Mouse (Mus musculus) liver, embryonic 13.5 days (tissue): ENCODE data around the gene Them7. TPM values are rescaled to one million over a fixed set of nuclear protein-coding genes. Genes with fewer than 3 reads are reported as not detected.
A peak's percentile ranks its signal among the peaks of the same experiment; 100 is the strongest.

ENCODE experiments used
- ATAC-seq: fragments of 200-750 bp; cut with Nextera tagmentation; 2 replicates; pipeline ENCODE4 v1.8.0; 2017; ENCODE audit warnings: low read depth, mild to moderate bottlenecking, moderate number of reproducible peaks, moderate library complexity
- DNase-seq: peaks from one replicate; pipeline ENCODE4 v3.0.0; 2022
- H3K27ac ChIP-seq: fragments of 300-500 bp; sonication (generic); 2 replicates; pipeline ENCODE4 v1.5.1; 2015; ENCODE audit warnings: moderate library complexity, mild to moderate bottlenecking, inconsistent platforms
- H3K27me3 ChIP-seq: fragments of 300-500 bp; sonication (generic); 2 replicates; pipeline ENCODE4 v1.6.1; 2015; ENCODE audit warnings: mild to moderate bottlenecking, inconsistent platforms
- H3K36me3 ChIP-seq: fragments of 300-500 bp; sonication (generic); 2 replicates; pipeline ENCODE4 v1.6.1; 2015; ENCODE audit warnings: mild to moderate bottlenecking, inconsistent platforms
- H3K4me1 ChIP-seq: fragments of 300-500 bp; sonication (generic); replicated peaks from 2 replicates; pipeline ENCODE4 v1.6.1; 2015; ENCODE audit warnings: inconsistent platforms
- H3K4me2 ChIP-seq: fragments of 300-500 bp; sonication (generic); 2 replicates; pipeline ENCODE4 v1.6.1; 2015; ENCODE audit warnings: inconsistent platforms, mild to moderate bottlenecking, moderate library complexity
- H3K4me3 ChIP-seq: fragments of 300-500 bp; sonication (generic); replicated peaks from 2 replicates; pipeline ENCODE4 v1.5.1; 2015; ENCODE audit warnings: mild to moderate bottlenecking, inconsistent platforms
- H3K9ac ChIP-seq: fragments of 300-500 bp; sonication (generic); 2 replicates; pipeline ENCODE4 v1.6.1; 2015; ENCODE audit warnings: mild to moderate bottlenecking, inconsistent platforms
- H3K9me3 ChIP-seq: fragments of 300-500 bp; sonication (generic); replicated peaks from 2 replicates; pipeline ENCODE4 v1.6.1; 2016; ENCODE audit warnings: inconsistent platforms
- WGBS: fragments of 180-500 bp; shearing (Covaris S2); methylation state at CpG from one replicate; pipeline ENCODE4 v1.1.7; 2015; ENCODE audit not compliant: insufficient replicate concordance; 5-methylcytosine and 5-hydroxymethylcytosine counted together
- polyA plus RNA-seq: library from polyadenylated mRNA; unstranded; fragments of >200 nt; fragmentation: Nextera tagmentation; extraction: Ambion mirVana; gene quantifications from 2 replicates; pipeline ENCODE4 v1.2.1, GENCODE M21; 2015

The Them7 gene
- polyA plus RNA-seq, 1 experiment from 2014 or later, result 0.99 TPM

GRCm38 (mm10) chr2:105398636-105399084, 174.5 kb downstream of the Them7 start:
- ATAC-seq, result peak; percentile 47
- peak overlapping the region; percentile 81 for H3K27ac ChIP-seq
- DNase-seq, result peak; percentile 26
- H3K27me3 ChIP-seq, result peaks cover 13% of the 10 kb centered on the region; the same call in 1 of the 2 replicates
- WGBS, result under 1% methylated on average over 31 of the region's 31 CpGs
- H3K4me1 ChIP-seq, result peaks cover 57% of the 10 kb centered on the region
- peaks cover 10% of the 10 kb centered on the region for H3K36me3 ChIP-seq
- peak overlapping the region; percentile 84 for H3K9ac ChIP-seq
- H3K4me2 ChIP-seq, result peak overlapping the region; percentile 87
- peak overlapping the region; percentile 80 for H3K4me3 ChIP-seq
- no peaks in the 10 kb centered on the region for H3K9me3 ChIP-seq

- peaks cover 4% of the 10 kb centered on the region; the same call in 1 of the 2 replicates for H3K36me3 ChIP-seq
- WGBS, result under 1% methylated on average over 57 of the region's 57 CpGs
- H3K9ac ChIP-seq, result peak within 1 kb of the TSS; percentile 84
- ATAC-seq, result peak; percentile 86
- H3K9me3 ChIP-seq, result no peaks in the 10 kb centered on the region
- DNase-seq, result peak; percentile 64
- peaks cover 13% of the 10 kb centered on the region; the same call in 1 of the 2 replicates for H3K27me3 ChIP-seq
- H3K4me1 ChIP-seq, result peaks cover 56% of the 10 kb centered on the region
- H3K27ac ChIP-seq, result peak within 1 kb of the TSS; percentile 81
- H3K4me3 ChIP-seq, result peak within 1 kb of the TSS; percentile 80
- H3K4me2 ChIP-seq, result peak within 1 kb of the TSS; percentile 87
Measured at GRCm38 (mm10) chr2:105399085-105399891, 175.2 kb downstream of the Them7 start, which contains the start of gene Rcn1. Gene Rcn1 (minus strand): TSS chr2:105399319.

- no peak overlapping the region for H3K4me2 ChIP-seq
- no peaks in the 10 kb centered on the region for H3K9me3 ChIP-seq
- WGBS, result 78% methylated on average over 4 of the region's 4 CpGs
- DNase-seq (no peak), ATAC-seq (no peak)
- no peak overlapping the region for H3K27ac ChIP-seq
- peaks cover 13% of the 10 kb centered on the region; the same call in 1 of the 2 replicates for H3K27me3 ChIP-seq
- H3K4me1 ChIP-seq, result peaks cover 56% of the 10 kb centered on the region
- no peaks in the 10 kb centered on the region for H3K36me3 ChIP-seq
- no peak overlapping the region for H3K9ac ChIP-seq
- H3K4me3 ChIP-seq, result no peak overlapping the region
Measured at GRCm38 (mm10) chr2:105400558-105400957, 176.4 kb downstream of the Them7 start.

- ATAC-seq (no peak), DNase-seq (no peak)
- Histone ChIP-seq H3K27me3 (peaks cover 13% of the 10 kb centered on the region; the same call in 1 of the 2 replicates), H3K4me1 (peaks cover 40% of the 10 kb centered on the region), H3K4me3 (no peak overlapping the region), H3K9me3 (no peaks in the 10 kb centered on the region), H3K4me2 (no peak overlapping the region), H3K36me3 (no peaks in the 10 kb centered on the region), H3K9ac (no peak overlapping the region), H3K27ac (no peak overlapping the region)
- WGBS, result 67% methylated on average over 2 of the region's 2 CpGs
Measured at GRCm38 (mm10) chr2:105402180-105402579, 178.1 kb downstream of the Them7 start.

GRCm38 (mm10) chr2:105408511-105408910, 184.4 kb downstream of the Them7 start:
- no peaks in the 10 kb centered on the region for H3K36me3 ChIP-seq
- 84% methylated on average over 4 of the region's 4 CpGs for WGBS
- H3K9me3 ChIP-seq, result no peaks in the 10 kb centered on the region
- no peak overlapping the region for H3K27ac ChIP-seq
- ATAC-seq (no peak), DNase-seq (no peak)
- H3K4me1 ChIP-seq, result peaks cover 50% of the 10 kb centered on the region
- H3K27me3 ChIP-seq, result no peaks in the 10 kb centered on the region
- H3K9ac ChIP-seq, result no peak overlapping the region
- peak overlapping the region; percentile 28; the same call in 1 of the 2 replicates for H3K4me2 ChIP-seq
- no peak overlapping the region for H3K4me3 ChIP-seq

- WGBS, result 58% methylated on average over 1 of the region's 1 CpGs
- peak; percentile 84 for ATAC-seq
Measured at GRCm38 (mm10) chr2:105409253-105409652, 185.1 kb downstream of the Them7 start.

GRCm38 (mm10) chr2:105414309-105414708, 190.2 kb downstream of the Them7 start:
- ATAC-seq (peak; percentile 81), DNase-seq (peak; percentile 50)
- Histone ChIP-seq H3K4me1 (peaks cover 78% of the 10 kb centered on the region), H3K4me3 (no peak overlapping the region), H3K4me2 (peak overlapping the region; percentile 24; the same call in 1 of the 2 replicates), H3K27ac (peak overlapping the region; percentile 51), H3K27me3 (no peaks in the 10 kb centered on the region), H3K9ac (no peak overlapping the region), H3K36me3 (no peaks in the 10 kb centered on the region), H3K9me3 (no peaks in the 10 kb centered on the region)
- whole genome bisulfite sequencing, result 12% methylated on average over 2 of the region's 2 CpGs

More at GRCm38 (mm10) chr2:105409253-105409652, 185.1 kb downstream of the Them7 start:
- no peak for DNase-seq
- Histone ChIP-seq H3K9ac (no peak overlapping the region), H3K4me3 (no peak overlapping the region), H3K4me2 (peak overlapping the region; percentile 28; the same call in 1 of the 2 replicates), H3K27ac (no peak overlapping the region), H3K36me3 (no peaks in the 10 kb centered on the region), H3K9me3 (no peaks in the 10 kb centered on the region), H3K4me1 (peaks cover 57% of the 10 kb centered on the region), H3K27me3 (no peaks in the 10 kb centered on the region)

GRCm38 (mm10) chr2:105416046-105416659, 192.0 kb downstream of the Them7 start:
- 62% methylated on average over 7 of the region's 7 CpGs for WGBS
- H3K4me2 ChIP-seq, result no peak overlapping the region
- no peak overlapping the region for H3K4me3 ChIP-seq
- H3K9ac ChIP-seq, result no peak overlapping the region
- H3K27me3 ChIP-seq, result no peaks in the 10 kb centered on the region
- no peaks in the 10 kb centered on the region for H3K9me3 ChIP-seq
- no peaks in the 10 kb centered on the region for H3K36me3 ChIP-seq
- H3K27ac ChIP-seq, result no peak overlapping the region
- DNase-seq (no peak), ATAC-seq (no peak)
- peaks cover 64% of the 10 kb centered on the region for H3K4me1 ChIP-seq

GRCm38 (mm10) chr2:105416660-105417348, 192.7 kb downstream of the Them7 start:
- Histone ChIP-seq H3K4me2 (no peak overlapping the region), H3K27me3 (no peaks in the 10 kb centered on the region), H3K9me3 (no peaks in the 10 kb centered on the region), H3K4me3 (no peak overlapping the region), H3K4me1 (peaks cover 58% of the 10 kb centered on the region), H3K27ac (no peak overlapping the region), H3K36me3 (no peaks in the 10 kb centered on the region), H3K9ac (no peak overlapping the region)
- 64% methylated on average over 8 of the region's 8 CpGs for WGBS
- no peak for ATAC-seq
- no peak for DNase-seq

- no peak overlapping the region for H3K4me3 ChIP-seq
- H3K4me1 ChIP-seq, result peaks cover 50% of the 10 kb centered on the region
- H3K27me3 ChIP-seq, result no peaks in the 10 kb centered on the region
- H3K36me3 ChIP-seq, result no peaks in the 10 kb centered on the region
- DNase-seq, result no peak
- no peak overlapping the region for H3K9ac ChIP-seq
- H3K4me2 ChIP-seq, result no peak overlapping the region
- WGBS, result 30% methylated on average over 5 of the region's 5 CpGs
- no peak overlapping the region for H3K27ac ChIP-seq
- no peak for ATAC-seq
- H3K9me3 ChIP-seq, result no peaks in the 10 kb centered on the region
Measured at GRCm38 (mm10) chr2:105417663-105418062, 193.5 kb downstream of the Them7 start.
